Mouse (Mus musculus) G1E (cell line): ENCODE measurements at regions not wholly inside any gene's neighbourhood (a gene's known extent, or its start where the extent isn't known, plus 50 kb on each side); places are given as distances from the start of the nearest gene placed in this dataset.

ENCODE experiments used
- CTCF ChIP-seq: IDR thresholded peaks from 2 replicates; pipeline ENCODE4 v1.5.1; 2012; ENCODE audit warnings: low read depth, low read length, inconsistent platforms, mixed read lengths
- GATA1 ChIP-seq: IDR thresholded peaks from 2 replicates; pipeline ENCODE4 v1.6.1; 2012; ENCODE audit warnings: borderline replicate concordance, low read length, inconsistent platforms, mixed read lengths
- GATA2 ChIP-seq: IDR thresholded peaks from 2 replicates; pipeline ENCODE4 v1.6.1; 2012; ENCODE audit warnings: low read depth, low read length, inconsistent platforms, borderline replicate concordance
- POLR2AphosphoS5 ChIP-seq: IDR thresholded peaks from 2 replicates; pipeline ENCODE4 v1.6.1; 2012; ENCODE audit warnings: low read depth, low read length, inconsistent platforms; ENCODE audit not compliant: insufficient replicate concordance
- TAL1 ChIP-seq: conservative IDR thresholded peaks from 2 replicates; pipeline ENCODE4 v1.6.1; 2012; ENCODE audit warnings: low read depth, low read length, inconsistent platforms, mixed read lengths

GRCm38 (mm10) chr13:113443078-113443477, 150.1 kb downstream of the BC067074 start:
- TF ChIP-seq CTCF (no peak), POLR2AphosphoS5 (no peak), GATA1 (no peak), TAL1 (no peak), GATA2 (no peak)
